Mouse (Mus musculus): ENCODE data around the gene 5730480H06Rik. TPM values are rescaled to one million over a fixed set of nuclear protein-coding genes. Genes with fewer than 3 reads are reported as not detected.

5730480H06Rik gene
- polyA plus RNA-seq, 1 experiment from 2014 or later, result 26.8 TPM

DNA sequence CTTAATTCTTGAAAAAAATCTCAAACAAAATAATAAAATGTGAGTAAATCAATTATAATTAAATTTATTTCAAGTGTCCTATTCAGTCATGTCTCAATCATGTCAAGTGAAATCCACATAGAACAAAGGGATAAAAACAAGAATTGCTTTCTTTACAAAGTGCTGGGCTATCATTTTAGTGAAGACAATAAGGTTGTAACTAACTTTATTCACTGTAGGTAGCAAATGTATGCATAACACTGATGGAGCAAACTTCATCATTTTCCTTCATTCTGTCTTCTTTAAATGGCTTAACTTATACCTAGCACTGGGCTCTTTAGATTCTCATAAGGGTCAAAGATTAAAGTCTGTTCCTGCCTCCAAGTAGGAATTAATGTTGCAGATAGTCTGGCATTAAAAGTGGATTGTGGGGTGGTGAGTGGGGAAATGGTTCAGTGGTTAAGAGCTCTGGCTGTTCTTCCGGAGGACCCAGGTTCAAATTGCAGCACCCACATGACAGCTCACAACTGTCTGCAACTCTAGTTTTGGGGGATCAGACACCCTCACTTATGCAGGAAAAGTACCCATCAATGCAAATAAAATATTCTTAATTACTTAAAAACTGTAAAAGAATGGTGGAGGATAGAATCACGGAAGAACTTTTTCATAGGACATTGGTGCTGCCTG, 18.4 kb downstream of the 5730480H06Rik start:
- Histone ChIP-seq H3K9me3 (replicated peaks) (no peaks in the 10 kb centered on the region), H3K4me3 (no peak overlapping the region), H3K27ac (no peak overlapping the region), H3K4me1 (no peaks in the 10 kb centered on the region), H3K36me3 (no peaks in the 10 kb centered on the region), H3K27me3 (ENCODE audit: low read depth, poor library complexity, severe bottlenecking) (no peaks in the 10 kb centered on the region)
- DNase-seq (ENCODE audit: low spot score), result no peak
- 97% methylated on average over 2 of the region's 2 CpGs for WGBS

DNA sequence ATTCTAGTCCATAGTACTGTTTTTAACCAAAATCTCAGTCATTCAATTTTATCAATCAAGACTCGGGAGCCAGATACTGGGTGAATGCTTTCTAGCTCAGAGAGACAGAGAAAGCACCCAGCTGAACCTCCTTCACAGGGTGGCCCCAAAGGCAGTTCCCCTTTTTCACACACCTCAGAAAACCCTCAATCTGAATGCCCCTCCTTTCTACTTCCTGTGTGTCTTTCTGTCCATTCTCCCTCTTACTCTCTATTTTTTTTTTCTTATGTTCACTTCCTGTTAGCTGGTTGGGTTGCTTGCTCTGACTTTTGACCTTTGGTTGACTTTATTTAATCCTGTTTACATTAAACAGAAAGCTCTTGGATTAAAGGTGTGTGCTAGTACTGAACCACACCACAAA, 21.6 kb downstream of the 5730480H06Rik start:
- Histone ChIP-seq H3K27ac (no peak overlapping the region), H3K9me3 (replicated peaks) (no peaks in the 10 kb centered on the region), H3K4me1 (no peaks in the 10 kb centered on the region), H3K36me3 (no peaks in the 10 kb centered on the region), H3K4me3 (no peak overlapping the region), H3K27me3 (ENCODE audit: low read depth, poor library complexity, severe bottlenecking) (no peaks in the 10 kb centered on the region)
- WGBS, result 91% methylated on average over 1 of the region's 1 CpGs
- no peak for DNase-seq (ENCODE audit: low spot score)

DNA sequence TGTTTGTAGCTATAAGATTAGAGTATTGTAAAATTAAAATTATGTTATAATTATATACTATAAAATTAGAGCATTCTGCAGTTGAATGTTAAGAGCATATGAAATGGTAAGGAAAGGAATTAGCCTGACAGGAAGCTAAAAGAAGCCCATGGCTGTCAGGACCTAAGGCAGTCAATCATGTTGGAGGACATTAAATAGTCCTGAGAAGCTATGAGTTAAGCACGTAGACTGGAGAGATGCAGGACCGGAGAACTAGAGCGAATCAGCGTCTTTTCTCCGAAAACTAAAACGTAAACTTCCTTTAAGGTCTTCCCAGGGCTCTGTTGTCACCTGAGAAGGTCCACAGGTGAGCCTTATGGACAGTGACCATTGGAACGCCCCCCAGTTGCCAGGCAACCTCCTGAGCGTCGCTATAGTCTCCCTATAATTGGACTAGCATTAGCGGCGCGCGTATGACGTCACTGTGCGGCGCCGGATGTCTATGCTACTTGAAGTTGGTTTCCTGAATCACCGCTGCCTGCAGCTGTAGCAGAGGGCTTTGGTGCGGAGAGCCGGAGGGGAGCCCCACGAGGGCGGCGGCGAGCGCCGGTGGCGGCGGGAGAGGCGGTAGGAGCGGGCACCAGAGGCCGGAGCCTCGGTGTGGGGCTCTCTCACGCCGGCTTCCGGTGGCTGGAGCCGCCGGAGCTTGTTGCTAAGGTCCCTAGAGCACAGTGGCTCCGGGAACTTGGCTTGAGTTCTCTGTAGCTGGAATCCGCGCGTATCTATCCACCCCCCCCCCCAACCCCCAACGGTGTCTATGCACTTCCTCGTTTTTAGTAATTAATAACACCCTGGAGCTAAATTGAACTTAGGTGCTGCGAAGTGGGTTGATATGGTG, 44.4 kb downstream of the 5730480H06Rik start:
- H3K27ac ChIP-seq, result peak overlapping the region; percentile 91
- peaks cover 30% of the 10 kb centered on the region for H3K36me3 ChIP-seq
- WGBS, result under 1% methylated on average over 44 of the region's 44 CpGs
- H3K27me3 ChIP-seq (ENCODE audit: low read depth, poor library complexity, severe bottlenecking), result no peaks in the 10 kb centered on the region
- H3K4me3 ChIP-seq, result peak overlapping the region; percentile 95
- H3K9me3 ChIP-seq (replicated peaks), result no peaks in the 10 kb centered on the region
- peak; percentile 94 for DNase-seq (ENCODE audit: low spot score)
- H3K4me1 ChIP-seq, result peaks cover 8% of the 10 kb centered on the region

DNA sequence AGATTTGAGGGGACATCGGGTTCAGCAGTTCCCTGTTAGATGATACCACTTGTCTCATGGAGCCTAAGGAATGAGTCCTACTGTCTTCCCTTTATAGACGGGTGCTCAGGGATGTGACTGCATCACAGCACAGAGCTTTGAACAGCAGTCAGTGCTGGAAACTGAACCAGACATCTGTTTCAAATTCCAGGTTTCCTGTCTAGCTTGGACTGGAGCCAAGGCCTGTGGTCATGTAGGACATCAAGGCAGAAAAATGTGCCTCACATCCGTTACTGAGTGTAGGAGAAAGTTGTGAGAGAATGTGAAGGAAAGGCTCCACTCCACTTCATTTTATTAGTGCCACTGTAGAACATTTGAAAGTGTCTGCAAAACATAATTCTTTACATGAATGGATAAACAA, 74.7 kb downstream of the 5730480H06Rik start:
- Histone ChIP-seq H3K9me3 (replicated peaks) (no peaks in the 10 kb centered on the region), H3K4me1 (peaks cover 19% of the 10 kb centered on the region), H3K27me3 (ENCODE audit: low read depth, poor library complexity, severe bottlenecking) (no peaks in the 10 kb centered on the region), H3K27ac (peak overlapping the region; percentile 63), H3K4me3 (no peak overlapping the region), H3K36me3 (peaks cover 9% of the 10 kb centered on the region)
- WGBS, result 43% methylated on average over 3 of the region's 3 CpGs
- DNase-seq (ENCODE audit: low spot score), result peak; percentile 71

DNA sequence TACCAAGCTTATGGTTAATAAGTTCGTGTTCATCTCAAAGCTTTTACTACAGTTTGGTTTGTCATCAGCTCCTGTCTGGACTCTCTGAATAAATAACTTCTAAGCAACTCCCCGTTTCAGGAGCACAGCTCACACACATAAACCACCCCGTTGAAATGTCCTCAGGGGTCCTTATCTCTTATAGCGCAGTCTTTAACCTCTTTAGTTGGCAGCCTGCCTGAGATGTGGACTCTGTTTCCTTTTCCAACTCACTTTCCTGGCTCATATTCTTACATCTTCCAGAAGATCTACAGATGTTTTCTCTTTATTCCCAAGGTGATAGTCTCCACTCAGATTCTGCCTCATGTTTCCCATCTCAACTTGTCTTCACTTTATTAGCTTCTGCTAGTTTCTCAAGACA, 80.5 kb downstream of the 5730480H06Rik start:
- Histone ChIP-seq H3K9me3 (replicated peaks) (no peaks in the 10 kb centered on the region), H3K27me3 (ENCODE audit: low read depth, poor library complexity, severe bottlenecking) (no peaks in the 10 kb centered on the region), H3K27ac (no peak overlapping the region), H3K36me3 (no peaks in the 10 kb centered on the region), H3K4me3 (no peak overlapping the region), H3K4me1 (peaks cover 13% of the 10 kb centered on the region)
- 91% methylated on average over 4 of the region's 4 CpGs for WGBS
- no peak for DNase-seq (ENCODE audit: low spot score)

DNA sequence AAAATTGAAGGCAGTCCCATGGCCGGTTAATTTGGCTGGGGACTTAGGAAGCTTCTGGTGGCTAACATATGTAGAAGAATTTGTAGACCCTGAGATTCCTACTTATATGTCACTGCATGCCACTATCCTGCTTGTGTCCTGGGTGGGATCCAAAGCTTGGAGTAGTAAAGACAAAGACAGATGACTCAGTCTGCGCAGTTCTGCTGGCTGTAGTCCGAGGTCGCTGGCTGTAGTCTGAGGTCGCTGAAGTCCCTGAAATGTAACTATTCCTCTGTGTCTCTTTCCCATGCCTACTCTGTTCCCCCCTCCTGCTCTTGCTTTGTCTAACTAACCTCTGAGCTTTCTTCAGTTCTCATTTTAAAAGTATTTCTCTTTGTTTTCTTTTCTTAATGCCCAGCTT, 82.6 kb downstream of the 5730480H06Rik start:
- peaks cover 13% of the 10 kb centered on the region for H3K4me1 ChIP-seq
- WGBS, result 88% methylated on average over 5 of the region's 5 CpGs
- no peaks in the 10 kb centered on the region for H3K36me3 ChIP-seq
- H3K9me3 ChIP-seq (replicated peaks), result no peaks in the 10 kb centered on the region
- no peak overlapping the region for H3K4me3 ChIP-seq
- no peak overlapping the region for H3K27ac ChIP-seq
- no peak for DNase-seq (ENCODE audit: low spot score)
- no peaks in the 10 kb centered on the region for H3K27me3 ChIP-seq (ENCODE audit: low read depth, poor library complexity, severe bottlenecking)

DNA sequence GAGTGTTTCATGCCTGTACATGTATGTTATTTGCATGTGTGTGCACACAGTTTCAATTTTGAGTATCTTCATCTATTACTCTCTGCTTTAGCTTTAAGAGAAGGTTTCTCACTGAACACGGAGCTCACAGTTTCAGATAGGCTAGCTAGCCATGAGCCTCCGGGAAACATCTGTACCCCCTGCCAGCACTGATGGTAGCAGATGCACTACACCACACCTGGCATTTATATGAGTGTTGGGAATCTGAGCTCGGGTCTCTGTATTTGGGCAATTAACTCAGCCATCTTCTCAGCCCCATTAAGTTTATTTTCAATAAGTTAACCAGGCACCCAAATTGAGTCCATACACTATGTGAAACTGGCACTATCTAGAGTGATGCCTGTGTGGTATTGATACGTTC, 83.7 kb downstream of the 5730480H06Rik start:
- H3K4me1 ChIP-seq, result peaks cover 13% of the 10 kb centered on the region
- no peaks in the 10 kb centered on the region for H3K9me3 ChIP-seq (replicated peaks)
- WGBS, result 74% methylated on average over 4 of the region's 4 CpGs
- H3K27ac ChIP-seq, result no peak overlapping the region
- H3K36me3 ChIP-seq, result no peaks in the 10 kb centered on the region
- no peak overlapping the region for H3K4me3 ChIP-seq
- no peaks in the 10 kb centered on the region for H3K27me3 ChIP-seq (ENCODE audit: low read depth, poor library complexity, severe bottlenecking)
- no peak for DNase-seq (ENCODE audit: low spot score)

DNA sequence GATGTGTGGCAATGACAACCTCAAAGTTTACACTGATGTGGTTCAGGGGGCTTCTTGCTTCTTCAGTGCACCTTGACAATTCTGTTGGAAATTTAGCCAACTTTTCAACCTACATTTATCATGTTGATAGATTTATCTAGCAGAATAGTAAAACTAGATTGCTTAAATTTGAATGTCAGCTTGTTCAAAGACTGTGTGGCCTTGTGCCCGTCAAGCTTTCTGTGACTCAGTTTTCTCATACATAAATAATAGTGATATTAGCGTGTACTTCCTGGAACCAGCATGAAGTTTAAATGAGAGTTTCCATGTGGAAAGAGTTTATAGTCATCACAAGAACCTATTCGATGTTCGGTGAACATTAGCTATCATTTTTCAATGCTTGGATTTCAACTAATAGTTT, 84.5 kb downstream of the 5730480H06Rik start:
- Histone ChIP-seq H3K4me1 (peaks cover 8% of the 10 kb centered on the region), H3K4me3 (no peak overlapping the region), H3K27ac (no peak overlapping the region), H3K9me3 (replicated peaks) (no peaks in the 10 kb centered on the region), H3K27me3 (ENCODE audit: low read depth, poor library complexity, severe bottlenecking) (no peaks in the 10 kb centered on the region), H3K36me3 (no peaks in the 10 kb centered on the region)
- DNase-seq (ENCODE audit: low spot score), result no peak
- 94% methylated on average over 4 of the region's 4 CpGs for WGBS

DNA sequence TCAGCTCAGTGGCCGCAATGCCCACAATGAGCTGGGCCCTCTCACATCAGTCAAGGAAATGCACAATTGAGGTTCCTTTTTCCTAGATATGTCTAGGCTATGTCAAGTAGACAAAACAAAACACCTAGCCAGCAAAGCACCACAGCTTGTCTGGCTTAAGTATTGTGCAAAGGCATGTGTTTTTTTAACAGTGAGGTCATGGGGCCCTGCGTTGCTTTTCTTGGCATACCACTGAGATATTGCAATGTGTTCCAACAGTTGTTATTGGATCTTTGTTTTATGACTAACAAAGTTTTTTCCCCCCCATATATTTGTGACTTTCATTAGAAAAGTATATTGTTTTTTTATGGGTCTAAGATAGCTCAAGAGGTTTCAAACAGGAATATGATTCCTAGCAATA, 92.0 kb downstream of the 5730480H06Rik start:
- Histone ChIP-seq H3K9me3 (replicated peaks) (no peaks in the 10 kb centered on the region), H3K4me1 (no peaks in the 10 kb centered on the region), H3K36me3 (no peaks in the 10 kb centered on the region), H3K27ac (no peak overlapping the region), H3K4me3 (no peak overlapping the region), H3K27me3 (ENCODE audit: low read depth, poor library complexity, severe bottlenecking) (no peaks in the 10 kb centered on the region)
- WGBS, result 92% methylated on average over 2 of the region's 2 CpGs
- no peak for DNase-seq (ENCODE audit: low spot score)

DNA sequence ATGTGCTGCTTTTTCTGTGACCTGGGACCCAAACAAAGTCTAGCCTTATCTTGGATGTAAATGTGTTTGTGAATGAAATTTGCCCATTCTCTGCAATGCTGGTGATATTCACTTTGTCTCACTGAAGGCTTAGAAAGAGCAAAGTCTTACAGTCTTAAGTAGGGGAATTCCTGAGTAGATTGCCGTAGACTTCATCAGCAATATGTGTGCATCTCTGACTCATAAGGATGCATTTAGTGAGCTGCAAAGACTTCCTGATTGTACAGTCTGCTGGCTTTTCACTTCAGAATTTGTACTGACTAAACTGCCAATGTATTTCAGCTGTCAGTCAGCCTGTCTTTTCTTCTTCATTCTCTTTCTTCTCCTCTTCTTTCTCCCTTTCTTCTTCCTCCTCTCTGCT, 94.2 kb downstream of the 5730480H06Rik start:
- Histone ChIP-seq H3K4me1 (no peaks in the 10 kb centered on the region), H3K4me3 (no peak overlapping the region), H3K9me3 (replicated peaks) (no peaks in the 10 kb centered on the region), H3K27ac (no peak overlapping the region), H3K27me3 (ENCODE audit: low read depth, poor library complexity, severe bottlenecking) (no peaks in the 10 kb centered on the region), H3K36me3 (no peaks in the 10 kb centered on the region)
- no peak for DNase-seq (ENCODE audit: low spot score)
- WGBS, result 94% methylated on average over 1 of the region's 1 CpGs

DNA sequence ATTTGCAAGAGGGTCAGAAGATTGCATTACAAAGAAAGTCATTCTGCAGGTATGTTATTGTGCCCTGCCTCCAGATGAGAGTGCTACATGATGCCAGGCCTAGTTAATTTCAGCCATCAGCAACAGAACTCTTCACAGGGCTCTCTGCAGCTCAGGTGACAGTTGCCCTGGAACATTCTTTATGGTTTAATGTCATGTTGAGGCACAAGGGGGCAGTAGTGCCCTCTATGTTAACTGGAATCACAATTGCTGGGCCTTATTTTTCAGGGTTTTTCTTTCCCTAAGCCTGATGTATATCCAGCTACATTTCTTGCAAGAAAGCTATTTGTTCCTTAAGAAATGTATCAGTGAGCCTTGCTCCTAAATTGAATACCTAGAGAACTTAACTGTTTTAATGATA, 102.7 kb downstream of the 5730480H06Rik start:
- Histone ChIP-seq H3K27me3 (ENCODE audit: low read depth, poor library complexity, severe bottlenecking) (no peaks in the 10 kb centered on the region), H3K9me3 (replicated peaks) (no peaks in the 10 kb centered on the region), H3K4me1 (no peaks in the 10 kb centered on the region), H3K4me3 (no peak overlapping the region), H3K27ac (no peak overlapping the region), H3K36me3 (no peaks in the 10 kb centered on the region)
- no peak for DNase-seq (ENCODE audit: low spot score)

DNA sequence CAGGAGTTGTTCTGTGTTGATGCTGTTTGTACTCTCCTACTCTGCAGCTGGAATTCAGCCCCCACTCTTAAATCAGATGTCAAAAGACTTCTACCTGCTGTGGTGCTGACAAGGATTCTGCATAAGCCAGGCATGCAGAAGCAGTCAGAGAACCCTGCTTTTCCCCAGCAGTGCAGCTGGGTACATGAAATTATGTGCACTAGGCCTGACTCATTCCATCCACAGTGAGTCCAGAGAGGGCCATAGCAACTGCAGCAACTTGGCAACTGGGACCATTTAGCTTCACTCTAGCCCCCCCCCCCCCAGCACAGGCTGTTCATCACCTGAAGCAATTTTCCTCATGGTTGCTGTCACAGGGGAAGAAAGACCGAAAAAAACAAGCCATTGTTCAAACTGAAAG, 121.1 kb downstream of the 5730480H06Rik start:
- H3K9me3 ChIP-seq (replicated peaks), result no peaks in the 10 kb centered on the region
- no peaks in the 10 kb centered on the region for H3K36me3 ChIP-seq
- WGBS, result 81% methylated on average over 1 of the region's 1 CpGs
- no peak for DNase-seq (ENCODE audit: low spot score)
- H3K27ac ChIP-seq, result no peak overlapping the region
- H3K27me3 ChIP-seq (ENCODE audit: low read depth, poor library complexity, severe bottlenecking), result no peaks in the 10 kb centered on the region
- H3K4me3 ChIP-seq, result no peak overlapping the region
- H3K4me1 ChIP-seq, result no peaks in the 10 kb centered on the region; the same call in 1 of the 2 replicates

DNA sequence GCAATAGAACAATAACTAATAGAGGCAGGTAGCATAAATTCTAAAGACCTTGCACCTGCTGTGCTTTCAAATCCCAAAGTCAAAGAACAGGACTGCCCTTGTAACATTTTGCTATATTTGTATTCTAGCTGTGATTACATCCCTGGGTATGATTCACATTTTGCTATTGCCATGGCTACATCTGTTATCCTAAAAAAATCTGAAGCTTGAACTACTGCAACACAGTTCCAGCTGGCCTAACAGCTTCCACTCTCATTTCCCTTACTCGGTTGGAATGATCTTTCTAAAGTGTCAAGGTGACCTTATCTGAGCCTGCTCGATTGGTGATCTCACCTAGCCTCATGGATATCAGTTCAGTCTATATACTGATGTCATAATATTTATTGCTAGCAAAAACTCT, 132.5 kb downstream of the 5730480H06Rik start:
- Histone ChIP-seq H3K27me3 (ENCODE audit: low read depth, poor library complexity, severe bottlenecking) (no peaks in the 10 kb centered on the region), H3K9me3 (replicated peaks) (no peaks in the 10 kb centered on the region), H3K36me3 (no peaks in the 10 kb centered on the region), H3K4me1 (no peaks in the 10 kb centered on the region), H3K27ac (no peak overlapping the region), H3K4me3 (no peak overlapping the region)
- WGBS, result 90% methylated on average over 2 of the region's 2 CpGs
- no peak for DNase-seq (ENCODE audit: low spot score)

Data from limb, embryonic 10.5 days (tissue).